Mouse (Mus musculus): ENCODE measurements around the gene Plcl2.

The Plcl2 gene

GRCm38 (mm10) chr17:50735382-50735954 lies 226.3 kb downstream of the Plcl2 start:
- no peak for DNase-seq (ENCODE audit: low spot score in 2 of 2)

GRCm38 (mm10) chr17:50735955-50736533 lies 226.8 kb downstream of the Plcl2 start:
- DNase-seq (ENCODE audit: low spot score in 2 of 2) = no peak

- DNase-seq (ENCODE audit: low spot score in 2 of 2) = no peak
Measured at GRCm38 (mm10) chr17:50737068-50737467, 227.9 kb downstream of the Plcl2 start.

Measured in right cerebral cortex, postnatal 36 days (tissue).